Mouse (Mus musculus) heart, postnatal 10 days (tissue): ENCODE results near the gene Lrrc73. TPM values are rescaled to one million over a fixed set of nuclear protein-coding genes. Genes with fewer than 3 reads are reported as not detected.

ENCODE experiments used
- DNase-seq, 2 experiments: peaks; one replicate each; pipeline ENCODE4 v3.0.0; 2021
- intact Hi-C: fragments of 180-260 bp; cut with DNase I; formaldehyde crosslinking; loops from one replicate; pipeline ENCODE4 v1.15.1; 2025
- microRNA-seq, 2 experiments: library from miRNA; unstranded; fragments of <30 nt; microRNA quantifications; one replicate each; pipeline ENCODE4 v1.2.0; 2022
- total RNA-seq, 2 experiments: library from RNA; stranded (reverse); gene quantifications; 2 replicates each; pipeline ENCODE4 v1.2.3; 2021

The Lrrc73 gene
- total RNA-seq, 2 experiments from 2014 or later = 0.38 to 0.40 TPM

DNA sequence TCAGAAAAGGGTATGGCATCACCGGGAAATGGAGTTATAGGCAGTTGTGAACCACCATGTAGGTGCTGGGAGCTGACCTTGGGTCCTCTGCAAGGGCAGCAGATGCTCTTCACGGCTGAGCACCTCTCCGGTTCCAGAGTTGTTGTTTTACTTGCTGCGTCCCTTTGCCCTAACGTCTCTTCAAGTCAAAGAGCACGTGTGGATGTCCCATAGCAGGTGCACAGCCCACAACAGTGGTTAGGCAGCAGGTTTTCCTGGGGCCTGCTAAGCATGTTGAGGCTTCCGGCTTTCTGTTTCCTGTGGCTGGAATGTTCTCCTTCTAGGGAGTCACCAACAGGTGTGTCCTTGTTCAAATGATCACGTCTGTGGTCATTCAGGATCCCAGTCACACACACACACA lies 30.6 kb downstream of the Lrrc73 start:
- intact Hi-C loops = no loop called here
- DNase-seq = no peak

DNA sequence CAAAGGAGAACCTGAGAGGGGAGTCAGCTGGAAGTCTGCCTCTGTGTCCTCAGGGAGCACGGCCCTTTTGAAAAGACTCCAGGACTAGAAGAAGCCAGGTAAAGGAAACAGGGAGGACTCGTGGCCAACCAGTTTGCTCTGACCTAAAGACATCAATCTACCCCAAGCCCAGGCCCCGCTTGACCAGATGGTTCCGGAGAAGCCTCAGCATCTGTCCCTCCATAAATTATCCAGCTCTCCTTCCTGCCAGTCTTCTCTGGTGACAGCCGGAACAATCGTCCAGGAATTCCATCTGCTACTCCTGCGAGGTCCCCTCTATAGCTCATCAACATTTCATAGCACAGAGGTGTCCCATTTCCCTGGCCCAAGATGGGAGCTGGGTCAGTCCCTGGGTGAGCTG lies 31.3 kb downstream of the Lrrc73 start:
- no peak for DNase-seq
- intact Hi-C loops = no loop called here

DNA sequence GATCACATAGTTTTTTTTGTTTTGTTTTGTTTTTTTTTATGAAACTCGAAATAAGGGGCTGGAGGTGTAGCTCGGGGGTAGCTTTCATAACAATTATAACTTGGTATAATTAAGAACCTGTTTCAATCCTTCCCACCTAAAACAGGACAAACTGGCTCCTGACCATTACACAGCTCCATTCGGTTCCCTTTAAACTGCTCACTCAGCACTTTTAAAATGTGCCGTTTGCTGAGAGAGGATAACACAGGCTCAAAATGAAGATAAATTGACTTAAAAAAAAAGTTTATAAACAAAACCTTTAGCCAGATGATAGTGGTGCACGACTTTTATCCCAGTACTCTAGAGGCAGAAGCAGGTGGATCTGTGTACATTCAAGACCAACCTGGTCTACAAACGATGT lies 32.1 kb downstream of the Lrrc73 start:
- intact Hi-C loops = no loop called here
- DNase-seq = no peak

DNA sequence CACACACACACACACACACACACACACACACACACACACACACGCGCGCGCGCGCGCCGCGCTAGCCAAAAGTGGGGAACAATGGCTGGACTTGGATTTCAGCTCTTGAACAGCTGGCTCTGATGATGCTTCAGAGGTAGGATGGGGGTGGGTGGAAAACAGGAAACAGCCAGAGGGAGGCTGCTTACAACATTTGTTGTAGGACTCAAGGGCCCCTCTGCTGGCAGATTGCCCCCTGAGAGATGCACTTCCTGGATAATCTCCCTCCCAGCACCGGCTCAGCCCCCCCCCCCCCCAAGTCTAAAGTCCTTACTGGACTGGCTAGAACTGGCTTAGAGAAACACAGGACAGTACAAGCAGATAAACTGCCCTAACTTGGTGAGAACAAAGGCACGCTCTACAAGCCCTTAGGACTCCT lies 34.4 kb downstream of the Lrrc73 start:
- intact Hi-C loops = no loop called here
- DNase-seq = peak; percentile 79 to 85

DNA sequence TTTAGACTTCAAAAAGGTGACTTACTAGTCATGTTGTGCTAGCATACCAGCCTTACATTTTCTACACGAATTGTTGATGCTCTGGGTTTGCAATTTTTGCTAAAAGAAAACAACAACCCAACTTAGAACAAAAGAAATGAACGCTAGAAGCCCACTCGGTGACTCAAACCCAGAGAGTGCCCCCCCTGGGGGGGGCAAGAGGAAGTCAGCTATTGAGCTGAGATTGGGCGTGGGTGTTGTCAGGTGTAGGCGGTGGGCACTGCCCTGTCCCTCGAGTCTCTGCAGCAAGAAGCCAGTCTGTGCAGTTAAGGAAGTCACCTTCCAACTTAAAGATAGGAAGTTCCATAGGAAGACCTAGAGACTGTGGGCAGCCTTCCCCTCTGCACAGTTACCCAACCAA lies 43.3 kb downstream of the Lrrc73 start:
- DNase-seq = no peak
- intact Hi-C loops = no loop called here

DNA sequence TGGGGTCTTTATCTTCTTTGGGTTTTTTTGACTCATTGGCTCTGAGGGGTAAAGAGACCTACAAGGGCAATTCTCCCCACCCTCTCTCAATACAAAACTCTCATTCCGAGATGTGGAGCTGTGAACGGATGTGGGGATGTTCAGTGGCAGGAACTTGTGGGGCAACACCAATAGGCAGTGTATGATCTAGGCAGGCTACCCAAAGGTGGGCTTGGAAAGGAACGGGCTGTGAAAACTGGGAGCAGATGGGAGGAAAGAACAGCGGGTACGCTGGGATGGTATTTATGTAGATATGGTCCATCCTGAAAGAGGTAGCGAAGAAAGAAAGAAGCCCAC lies 43.7 kb downstream of the Lrrc73 start:
- intact Hi-C loops = no loop called here
- no peak for DNase-seq

DNA sequence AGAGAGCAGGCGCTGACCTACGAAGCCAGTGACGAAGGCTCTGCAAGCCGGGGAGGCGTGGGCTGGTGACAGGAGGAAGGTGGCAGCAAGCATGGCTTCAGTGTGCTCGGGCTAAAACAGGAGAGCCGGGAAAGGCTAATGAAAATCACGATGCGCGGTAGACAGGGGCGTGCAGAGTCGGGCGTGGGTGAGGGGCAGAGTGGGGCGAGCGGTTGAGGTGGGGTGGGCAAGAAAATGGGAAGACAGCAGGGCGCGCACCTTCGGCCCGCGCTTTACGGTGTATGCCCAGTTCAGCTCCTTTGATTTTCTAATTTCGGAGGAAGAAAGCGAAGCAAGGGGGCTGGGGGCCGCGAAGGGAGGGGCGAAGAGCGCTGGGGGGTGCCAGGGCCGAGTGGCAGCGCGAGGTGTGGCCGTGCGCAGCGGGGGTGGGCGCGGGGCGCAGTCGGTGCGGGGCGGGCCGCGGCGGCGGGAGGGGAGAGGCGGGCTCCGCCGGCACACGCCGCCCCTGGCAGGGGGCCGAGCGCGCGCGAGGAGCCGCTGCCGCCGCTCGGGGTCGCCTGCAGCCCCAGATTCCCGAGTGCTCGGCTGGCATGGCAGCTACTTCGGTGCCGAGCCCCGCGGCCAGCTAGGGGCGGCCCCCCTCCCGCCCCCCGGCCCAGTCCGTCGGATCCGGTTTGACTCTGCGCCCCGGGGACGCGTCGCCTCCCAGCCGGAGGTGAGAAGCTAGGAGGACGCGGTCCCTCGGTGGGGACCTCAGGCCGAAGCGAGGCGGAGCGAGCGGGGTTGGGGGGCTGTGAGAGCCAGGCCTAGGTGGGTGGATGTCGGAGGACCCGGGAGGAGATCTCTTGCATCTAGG lies 44.3 kb downstream of the Lrrc73 start, which contains the start of gene Dlk2:
Gene Dlk2, plus strand, starts transcription at position 58 of the 856 bp plus-strand sequence.
- intact Hi-C loops = loop anchor here (1.0 kb wide), 1 partner anchor 31 kb away; no protein-coding TSS in a partner anchor
- no peak for DNase-seq

DNA sequence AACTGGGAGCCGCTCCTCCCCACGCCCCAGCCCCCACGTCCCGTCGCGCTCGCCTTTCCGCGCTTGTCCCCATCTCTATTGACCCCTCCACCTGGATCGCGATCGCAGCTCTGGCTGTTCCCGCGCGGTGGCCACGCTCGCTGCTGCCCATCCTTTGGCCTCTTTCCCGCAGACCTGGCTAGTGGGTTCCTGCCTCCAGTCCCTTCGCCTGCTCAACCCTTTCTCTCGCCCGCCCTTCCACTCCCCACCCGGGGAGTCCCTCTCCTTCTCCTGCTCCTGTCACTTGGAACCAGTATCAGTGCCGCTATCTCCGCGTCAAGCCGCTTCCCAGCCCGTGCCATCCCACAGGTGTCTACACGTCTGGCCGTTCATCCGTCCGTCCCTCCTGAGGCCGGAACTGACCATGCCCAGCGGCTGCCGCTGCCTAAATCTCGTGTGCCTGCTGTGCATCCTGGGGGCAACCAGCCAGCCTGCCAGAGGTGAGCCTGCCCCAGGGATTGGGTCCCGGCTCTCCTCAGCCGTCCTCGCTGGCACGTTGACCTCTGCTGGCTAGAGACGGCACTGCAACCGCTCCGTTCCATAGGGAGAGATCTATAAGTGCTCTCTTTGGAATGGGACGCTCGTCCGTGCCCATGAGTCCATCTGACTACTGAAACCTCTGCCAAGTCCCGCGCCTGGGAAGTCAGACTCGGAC lies 45.0 kb downstream of the Lrrc73 start:
- DNase-seq = peak; percentile 87 to 91
- intact Hi-C loops = loop anchor here (1.0 kb wide), 1 partner anchor 32 kb away; no protein-coding TSS in a partner anchor

DNA sequence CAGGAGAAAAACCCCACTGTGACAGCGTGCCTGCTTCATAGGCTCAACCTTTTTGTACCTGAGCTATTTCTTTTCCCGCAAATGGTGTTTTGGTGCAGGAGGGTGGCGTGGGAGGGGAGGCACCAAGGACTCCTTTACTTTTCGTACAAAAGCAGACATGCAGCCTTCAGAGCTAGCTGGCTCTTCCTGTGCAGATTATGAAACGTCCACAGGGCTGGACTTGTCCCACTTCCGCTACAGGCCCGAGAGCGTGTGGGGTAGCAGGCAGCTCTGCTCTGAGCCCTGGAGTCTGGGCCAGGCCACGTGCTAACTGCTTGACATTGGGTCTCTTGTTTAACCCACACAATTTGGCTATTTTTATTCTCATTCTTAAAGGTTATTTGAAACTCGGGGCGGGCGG lies 48.6 kb downstream of the Lrrc73 start:
- peak in 1 of 2 experiments; percentile 38 for DNase-seq
- intact Hi-C loops = no loop called here

DNA sequence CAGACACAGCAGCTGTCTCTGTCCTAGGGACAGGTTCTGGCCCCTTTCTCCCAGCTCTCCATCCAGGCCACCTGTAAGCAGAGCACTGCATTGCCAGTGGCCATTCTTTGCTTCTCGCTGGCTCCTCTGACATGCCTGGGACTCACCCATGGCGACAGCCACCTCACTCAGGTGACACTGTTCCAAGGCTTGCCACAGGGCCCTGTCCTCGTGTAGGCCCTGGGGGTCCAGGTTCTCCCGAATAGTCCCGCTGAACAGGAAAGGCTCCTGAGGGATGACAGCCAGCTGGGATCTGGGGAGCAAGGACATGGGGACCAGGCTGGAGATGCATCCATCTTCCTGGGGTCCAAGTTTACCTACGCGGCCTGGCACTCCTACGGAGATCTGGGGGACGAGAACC lies 50.9 kb downstream of the Lrrc73 start:
- no peak for DNase-seq
- intact Hi-C loops = no loop called here

Small RNAs within 50 kb of the gene (microRNA-seq; reads per million reads assigned to microRNA genes)
- 0 reads per million in 2 experiments for gene Mir693

Other genes starting within 250 kb of the Lrrc73 start
- 100 to 1,000 TPM; 231 to 234 TPM for gene Vegfa, start 221.2 kb upstream of the Lrrc73 start, total RNA-seq
- 100 to 1,000 TPM; 121 to 129 TPM for gene Mrps18a, start 142.5 kb upstream of the Lrrc73 start, total RNA-seq
- 1 to 10 TPM; 1.3 to 2.3 TPM for gene Rsph9, start 109.3 kb upstream of the Lrrc73 start, total RNA-seq
- 10 to 100 TPM; 18.5 to 21.6 TPM for gene Mad2l1bp, start 100.0 kb upstream of the Lrrc73 start, total RNA-seq
- gene Gtpbp2, start 92.5 kb upstream of the Lrrc73 start, total RNA-seq = 10 to 100 TPM; 83.5 to 84.8 TPM
- 10 to 100 TPM; 11.6 to 15.9 TPM for gene Polh, start 50.9 kb upstream of the Lrrc73 start, total RNA-seq
- 10 to 100 TPM; 21.6 to 27.4 TPM for gene Xpo5, start 50.7 kb upstream of the Lrrc73 start, total RNA-seq
- 10 to 100 TPM; 23.8 to 26.9 TPM for gene Polr1c, start 5.5 kb upstream of the Lrrc73 start, total RNA-seq
- gene Yipf3, start 5.5 kb upstream of the Lrrc73 start, total RNA-seq = 10 to 100 TPM; 69.3 to 75.1 TPM
- gene Tjap1, start 29.5 kb downstream of the Lrrc73 start, total RNA-seq = 10 to 100 TPM; 54.0 to 56.3 TPM
- 1 to 10 TPM in 1 of 2 experiments, under 1 TPM in 1; 0.57 to 1.0 TPM for gene Dlk2, start 43.9 kb downstream of the Lrrc73 start, total RNA-seq
- gene Abcc10, start 74.8 kb downstream of the Lrrc73 start, total RNA-seq = 1 to 10 TPM; 5.4 to 6.1 TPM
- gene Zfp318, start 130.2 kb downstream of the Lrrc73 start, total RNA-seq = 10 to 100 TPM; 22.5 to 25.3 TPM
- under 1 TPM in 1 of 2 experiments, not detected in 1; 0.26 TPM for gene Crip3, start 175.4 kb downstream of the Lrrc73 start, total RNA-seq
- gene Slc22a7, start 184.9 kb downstream of the Lrrc73 start, total RNA-seq = not detected
- under 1 TPM; 0.40 to 0.48 TPM for gene Ttbk1, start 234.1 kb downstream of the Lrrc73 start, total RNA-seq
- 1 to 10 TPM; 3.7 to 4.0 TPM for gene Dnph1, start 243.2 kb downstream of the Lrrc73 start, total RNA-seq